Mouse (Mus musculus): ENCODE measurements around the gene Clasp2. TPM values are rescaled to one million over a fixed set of nuclear protein-coding genes. Genes with fewer than 3 reads are reported as not detected.
"Not testable (repeated sequence)": the region's sequence is repeated elsewhere in the genome, so short reads cannot be mapped to it uniquely, and the experiment has no call there.

Clasp2 gene
- polyA plus RNA-seq, 1 experiment = 71.5 TPM

DNA sequence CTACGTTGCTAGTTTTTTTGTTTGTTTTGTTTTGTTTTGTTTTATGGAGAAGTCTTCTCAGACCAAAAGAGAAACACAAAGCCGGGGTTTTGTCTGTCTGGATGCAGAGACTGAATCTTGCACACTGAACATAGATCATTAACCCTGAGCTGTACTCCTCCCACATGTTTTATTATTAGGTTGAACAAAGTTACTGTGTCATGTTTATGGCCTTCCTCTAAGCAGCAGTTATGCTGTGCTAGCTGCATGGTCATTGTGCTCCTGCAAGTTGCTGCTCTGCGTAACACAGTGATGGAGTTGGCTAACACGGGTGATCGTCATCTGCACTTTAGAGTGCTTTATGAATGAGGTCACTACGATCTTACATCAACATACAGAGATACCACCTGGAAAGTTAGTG is 21.1 kb downstream of the Clasp2 start:
- TF ChIP-seq POLR2A (IDR thresholded peaks at IDR 0.05; ENCODE audit: insufficient read depth, low read length) (no peak), EP300 (IDR thresholded peaks at IDR 0.05; ENCODE audit: insufficient read depth, low read depth, low read length) (no peak), CTCF (IDR thresholded peaks at IDR 0.05; ENCODE audit: low read depth, low read length) (no peak)
- Histone ChIP-seq H3K4me1 (ENCODE audit: control insufficient read depth, insufficient read depth, low read length) (no peaks in the 10 kb centered on the region), H3K4me3 (ENCODE audit: low read depth, low read length) (no peak overlapping the region), H3K9ac (ENCODE audit: low read depth, poor library complexity, severe bottlenecking) (no peak overlapping the region), H3K9me3 (replicated peaks; ENCODE audit: control insufficient read depth, insufficient read depth, low read length, poor library complexity, severe bottlenecking) (no peaks in the 10 kb centered on the region), H3K27ac (ENCODE audit: insufficient read depth, low read length) (no peak overlapping the region), H3K36me3 (ENCODE audit: control insufficient read depth, insufficient read depth, low read length, poor library complexity, severe bottlenecking) (no peaks in the 10 kb centered on the region), H3K27me3 (ENCODE audit: control insufficient read depth, insufficient read depth, low read length, poor library complexity, severe bottlenecking) (no peaks in the 10 kb centered on the region)

DNA sequence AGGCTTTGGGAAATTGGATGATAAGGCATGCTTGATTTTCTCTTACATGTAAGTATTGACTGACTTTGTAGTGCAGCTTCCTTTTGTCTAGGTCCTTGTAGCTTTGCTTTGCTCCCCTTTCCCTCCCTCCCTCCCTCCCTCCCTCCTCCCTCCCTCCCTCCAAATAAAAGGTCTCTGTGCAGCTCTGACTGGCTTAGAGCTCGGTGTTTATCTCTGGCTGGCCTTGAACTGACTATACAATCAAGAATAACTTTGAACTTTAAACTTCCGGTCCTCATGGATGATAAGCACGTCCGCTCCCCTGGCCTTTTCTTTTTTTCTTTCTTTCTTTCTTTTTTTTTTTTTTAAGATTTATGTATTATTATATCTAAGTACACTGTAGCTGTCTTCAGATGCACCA is 21.9 kb downstream of the Clasp2 start:
- Histone ChIP-seq H3K27ac (ENCODE audit: insufficient read depth, low read length) (no peak overlapping the region), H3K9ac (ENCODE audit: low read depth, poor library complexity, severe bottlenecking) (no peak overlapping the region), H3K36me3 (ENCODE audit: control insufficient read depth, insufficient read depth, low read length, poor library complexity, severe bottlenecking) (no peaks in the 10 kb centered on the region), H3K27me3 (ENCODE audit: control insufficient read depth, insufficient read depth, low read length, poor library complexity, severe bottlenecking) (no peaks in the 10 kb centered on the region), H3K4me1 (ENCODE audit: control insufficient read depth, insufficient read depth, low read length) (no peaks in the 10 kb centered on the region), H3K4me3 (ENCODE audit: low read depth, low read length) (no peak overlapping the region), H3K9me3 (replicated peaks; ENCODE audit: control insufficient read depth, insufficient read depth, low read length, poor library complexity, severe bottlenecking) (no peaks in the 10 kb centered on the region)
- TF ChIP-seq EP300 (IDR thresholded peaks at IDR 0.05; ENCODE audit: insufficient read depth, low read depth, low read length) = no peak
- no peak for TF ChIP-seq CTCF (IDR thresholded peaks at IDR 0.05; ENCODE audit: low read depth, low read length)
- no peak for TF ChIP-seq POLR2A (IDR thresholded peaks at IDR 0.05; ENCODE audit: insufficient read depth, low read length)

DNA sequence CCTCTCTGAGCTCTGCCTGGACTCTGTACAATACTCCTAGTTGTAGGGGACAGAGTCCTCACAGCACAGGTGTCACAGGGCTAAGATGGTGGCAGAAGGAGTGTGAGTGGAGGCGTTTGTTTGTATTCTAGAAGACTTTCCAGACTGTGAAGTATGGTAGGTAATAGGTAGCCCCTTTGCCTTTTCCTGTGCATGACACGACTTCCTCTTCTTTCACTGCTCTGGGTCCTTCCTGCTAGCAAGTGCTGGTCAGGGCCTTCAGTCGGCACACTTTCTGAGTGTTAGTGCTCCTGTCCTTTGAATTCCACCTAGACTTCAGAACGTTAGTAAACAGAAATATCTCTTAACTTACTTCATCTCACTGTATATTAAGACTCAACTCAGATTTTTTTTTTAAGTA is 29.4 kb downstream of the Clasp2 start:
- H3K4me3 ChIP-seq (ENCODE audit: low read depth, low read length) = no peak overlapping the region
- no peak overlapping the region for H3K27ac ChIP-seq (ENCODE audit: insufficient read depth, low read length)
- no peaks in the 10 kb centered on the region for H3K9me3 ChIP-seq (replicated peaks; ENCODE audit: control insufficient read depth, insufficient read depth, low read length, poor library complexity, severe bottlenecking)
- no peak overlapping the region for H3K9ac ChIP-seq (ENCODE audit: low read depth, poor library complexity, severe bottlenecking)
- no peaks in the 10 kb centered on the region for H3K27me3 ChIP-seq (ENCODE audit: control insufficient read depth, insufficient read depth, low read length, poor library complexity, severe bottlenecking)
- H3K4me1 ChIP-seq (ENCODE audit: control insufficient read depth, insufficient read depth, low read length) = no peaks in the 10 kb centered on the region
- peaks cover 10% of the 10 kb centered on the region for H3K36me3 ChIP-seq (ENCODE audit: control insufficient read depth, insufficient read depth, low read length, poor library complexity, severe bottlenecking)
- TF ChIP-seq EP300 (IDR thresholded peaks at IDR 0.05; ENCODE audit: insufficient read depth, low read depth, low read length) (no peak), POLR2A (IDR thresholded peaks at IDR 0.05; ENCODE audit: insufficient read depth, low read length) (no peak), CTCF (IDR thresholded peaks at IDR 0.05; ENCODE audit: low read depth, low read length) (no peak)

DNA sequence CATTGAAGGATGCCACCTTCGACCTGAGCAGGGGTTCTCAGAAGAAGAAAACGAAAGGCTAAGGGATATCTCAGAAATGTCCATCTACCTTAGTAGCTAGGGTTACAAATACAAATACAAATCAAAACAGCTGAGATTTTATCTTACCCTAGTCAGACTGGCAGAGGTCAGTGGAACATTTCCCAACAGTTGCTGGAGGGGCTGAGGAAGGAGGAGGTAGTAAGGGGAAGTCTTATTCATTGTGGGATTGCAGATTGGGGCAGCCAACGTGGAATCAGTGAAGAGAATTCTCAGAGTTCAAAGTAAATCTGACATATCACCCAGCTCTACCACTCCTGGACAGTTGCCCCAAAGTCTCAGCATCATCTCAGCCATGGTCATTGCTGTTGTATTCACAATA is 39.6 kb downstream of the Clasp2 start:
- Histone ChIP-seq H3K4me1 (ENCODE audit: control insufficient read depth, insufficient read depth, low read length) (no peaks in the 10 kb centered on the region), H3K27me3 (ENCODE audit: control insufficient read depth, insufficient read depth, low read length, poor library complexity, severe bottlenecking) (no peaks in the 10 kb centered on the region), H3K4me3 (ENCODE audit: low read depth, low read length) (no peak overlapping the region), H3K9me3 (replicated peaks; ENCODE audit: control insufficient read depth, insufficient read depth, low read length, poor library complexity, severe bottlenecking) (no peaks in the 10 kb centered on the region), H3K9ac (ENCODE audit: low read depth, poor library complexity, severe bottlenecking) (no peak overlapping the region), H3K36me3 (ENCODE audit: control insufficient read depth, insufficient read depth, low read length, poor library complexity, severe bottlenecking) (peaks cover 5% of the 10 kb centered on the region), H3K27ac (ENCODE audit: insufficient read depth, low read length) (no peak overlapping the region)
- TF ChIP-seq CTCF (IDR thresholded peaks at IDR 0.05; ENCODE audit: low read depth, low read length) (no peak), EP300 (IDR thresholded peaks at IDR 0.05; ENCODE audit: insufficient read depth, low read depth, low read length) (no peak), POLR2A (IDR thresholded peaks at IDR 0.05; ENCODE audit: insufficient read depth, low read length) (no peak)

DNA sequence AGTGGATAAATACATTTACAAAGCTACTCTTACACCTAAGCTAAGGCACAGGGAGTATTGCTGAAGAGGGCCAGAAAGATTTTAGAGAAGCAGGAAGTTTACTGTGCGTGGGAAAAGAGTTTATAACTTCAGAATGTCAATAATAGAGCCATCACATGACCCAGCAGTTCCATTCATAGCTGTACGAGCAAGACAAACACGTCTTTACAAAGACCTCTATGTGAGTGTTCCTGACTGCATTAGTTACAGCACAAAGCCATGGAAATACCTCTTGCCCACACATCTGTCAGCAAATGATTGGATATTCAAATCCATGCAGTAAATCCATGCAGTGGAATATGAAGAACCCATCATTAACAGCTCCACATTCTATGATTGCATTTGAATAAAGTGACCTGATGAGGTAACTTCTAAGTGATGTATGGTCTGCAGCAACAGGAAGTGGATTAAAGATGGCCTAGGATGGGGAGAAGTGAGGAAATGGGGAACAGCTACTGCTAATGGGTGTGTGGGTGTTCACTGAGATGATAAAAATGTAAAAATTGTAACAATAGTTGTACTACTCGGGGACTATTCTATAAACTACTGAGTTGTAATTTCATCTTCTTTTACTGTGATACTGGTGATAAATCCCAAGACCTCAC is 41.2 kb downstream of the Clasp2 start:
- H3K4me1 ChIP-seq (ENCODE audit: control insufficient read depth, insufficient read depth, low read length) = no peaks in the 10 kb centered on the region
- no peak overlapping the region for H3K4me3 ChIP-seq (ENCODE audit: low read depth, low read length)
- H3K27ac ChIP-seq (ENCODE audit: insufficient read depth, low read length) = no peak overlapping the region
- no peak for TF ChIP-seq CTCF (IDR thresholded peaks at IDR 0.05; ENCODE audit: low read depth, low read length)
- H3K27me3 ChIP-seq (ENCODE audit: control insufficient read depth, insufficient read depth, low read length, poor library complexity, severe bottlenecking) = no peaks in the 10 kb centered on the region
- peaks cover 5% of the 10 kb centered on the region for H3K36me3 ChIP-seq (ENCODE audit: control insufficient read depth, insufficient read depth, low read length, poor library complexity, severe bottlenecking)
- H3K9me3 ChIP-seq (replicated peaks; ENCODE audit: control insufficient read depth, insufficient read depth, low read length, poor library complexity, severe bottlenecking) = no peaks in the 10 kb centered on the region
- H3K9ac ChIP-seq (ENCODE audit: low read depth, poor library complexity, severe bottlenecking) = no peak overlapping the region

DNA sequence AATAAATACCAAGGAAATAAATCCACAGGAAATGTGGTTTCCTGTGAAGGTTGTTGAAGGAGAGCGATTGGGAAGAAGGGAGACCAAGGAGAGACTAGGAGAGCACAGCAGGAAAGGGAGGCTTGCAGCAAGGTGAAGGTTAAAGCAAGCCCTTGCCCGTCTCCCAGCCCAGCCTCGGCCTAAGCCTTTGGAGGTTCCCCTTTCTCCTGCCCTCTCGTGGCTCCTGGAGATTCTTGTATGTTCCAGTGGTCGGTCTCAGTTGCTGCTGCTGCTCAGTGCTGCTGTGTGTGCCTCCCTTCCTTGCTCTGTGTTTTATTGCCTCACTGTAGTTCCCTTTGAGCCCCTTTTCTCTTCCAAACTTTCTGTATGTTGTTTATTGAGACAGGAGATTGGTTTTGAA is 42.4 kb downstream of the Clasp2 start:
- Histone ChIP-seq H3K9me3 (replicated peaks; ENCODE audit: control insufficient read depth, insufficient read depth, low read length, poor library complexity, severe bottlenecking) (no peaks in the 10 kb centered on the region), H3K4me1 (ENCODE audit: control insufficient read depth, insufficient read depth, low read length) (no peaks in the 10 kb centered on the region), H3K36me3 (ENCODE audit: control insufficient read depth, insufficient read depth, low read length, poor library complexity, severe bottlenecking) (peaks cover 5% of the 10 kb centered on the region), H3K27ac (ENCODE audit: insufficient read depth, low read length) (no peak overlapping the region), H3K4me3 (ENCODE audit: low read depth, low read length) (no peak overlapping the region), H3K27me3 (ENCODE audit: control insufficient read depth, insufficient read depth, low read length, poor library complexity, severe bottlenecking) (no peaks in the 10 kb centered on the region), H3K9ac (ENCODE audit: low read depth, poor library complexity, severe bottlenecking) (no peak overlapping the region)
- no peak for TF ChIP-seq CTCF (IDR thresholded peaks at IDR 0.05; ENCODE audit: low read depth, low read length)
- TF ChIP-seq POLR2A (IDR thresholded peaks at IDR 0.05; ENCODE audit: insufficient read depth, low read length) = no peak
- no peak for TF ChIP-seq EP300 (IDR thresholded peaks at IDR 0.05; ENCODE audit: insufficient read depth, low read depth, low read length)

DNA sequence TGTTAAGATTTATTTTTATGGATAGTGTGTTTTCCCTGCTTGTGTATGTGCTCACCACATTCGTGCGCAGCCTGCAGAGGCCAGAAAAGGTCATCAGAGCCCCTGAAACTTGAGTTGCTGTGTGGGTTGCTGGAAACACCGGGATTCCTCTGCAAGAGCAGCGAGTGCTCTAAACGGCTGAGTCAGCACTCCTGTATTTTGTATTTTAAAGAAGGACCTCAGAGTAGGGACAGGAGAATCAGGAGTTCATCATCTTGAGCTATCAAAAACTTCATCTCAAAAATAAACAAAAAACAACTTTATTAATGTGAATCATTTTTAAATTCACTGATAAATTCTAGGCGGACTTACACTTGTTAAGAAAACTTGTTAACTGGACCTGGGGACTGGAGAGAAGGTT is 48.0 kb downstream of the Clasp2 start:
- H3K27ac ChIP-seq (ENCODE audit: insufficient read depth, low read length); H3K9ac ChIP-seq (ENCODE audit: low read depth, poor library complexity, severe bottlenecking); H3K36me3 ChIP-seq (ENCODE audit: control insufficient read depth, insufficient read depth, low read length, poor library complexity, severe bottlenecking); H3K9me3 ChIP-seq (replicated peaks; ENCODE audit: control insufficient read depth, insufficient read depth, low read length, poor library complexity, severe bottlenecking); H3K27me3 ChIP-seq (ENCODE audit: control insufficient read depth, insufficient read depth, low read length, poor library complexity, severe bottlenecking); H3K4me3 ChIP-seq (ENCODE audit: low read depth, low read length); H3K4me1 ChIP-seq (ENCODE audit: control insufficient read depth, insufficient read depth, low read length): not testable (repeated sequence)

All from ES-Bruce4 (cell line).